Mouse (Mus musculus) small intestine, adult 2 months (tissue): ENCODE measurements around the gene Olfr1094.

Source experiments
- CTCF ChIP-seq: fragments of 200-500 bp; IDR thresholded peaks from 2 replicates; pipeline ENCODE4 v1.5.1; 2012; ENCODE audit warnings: low read depth, mild to moderate bottlenecking, control low read depth, inconsistent platforms, low read length, moderate library complexity, mixed read lengths; ENCODE audit not compliant: insufficient replicate concordance, insufficient read length; ENCODE audit errors: extremely low read depth
- POLR2A ChIP-seq: fragments of 200-500 bp; IDR thresholded peaks from 2 replicates; pipeline ENCODE4 v1.6.1; 2012; ENCODE audit warnings: low read depth, mild to moderate bottlenecking, control low read depth, inconsistent platforms, low read length, moderate library complexity

DNA sequence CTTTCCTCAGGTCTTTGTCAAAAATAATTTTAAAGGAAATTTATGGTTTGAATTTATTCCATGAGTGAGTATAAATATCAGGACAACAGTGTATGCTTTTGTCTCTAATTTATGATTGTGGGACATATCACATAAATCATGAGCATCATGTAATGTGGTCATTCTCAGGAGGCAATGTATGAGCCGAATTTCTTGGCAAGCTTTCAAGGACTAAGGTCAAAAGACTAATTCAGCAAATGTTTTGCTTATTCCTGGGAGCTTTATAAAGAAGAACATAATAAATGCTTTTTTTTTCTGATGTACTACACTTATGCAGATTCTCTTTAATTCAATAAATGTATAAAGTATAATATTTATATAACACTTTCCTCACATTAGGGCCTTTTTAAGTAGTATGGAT is 50.2 kb downstream of the Olfr1094 start, which contains the start of gene Gm13723:
- TF ChIP-seq CTCF (no peak), POLR2A (no peak)
